Mouse (Mus musculus) embryonic fibroblast, embryonic 13.5 days (primary cell): ENCODE measurements around the gene Fndc11.

Source experiments
- CTCF ChIP-seq: IDR thresholded peaks from 2 replicates; pipeline ENCODE4 v1.5.1; 2011; ENCODE audit warnings: mild to moderate bottlenecking, control low read depth, low read length, moderate library complexity, borderline replicate concordance; ENCODE audit not compliant: insufficient read depth
- POLR2A ChIP-seq: IDR thresholded peaks from 2 replicates; pipeline ENCODE4 v1.6.1; 2011; ENCODE audit warnings: low read depth, mild to moderate bottlenecking, control low read depth, low read length, moderate library complexity

DNA sequence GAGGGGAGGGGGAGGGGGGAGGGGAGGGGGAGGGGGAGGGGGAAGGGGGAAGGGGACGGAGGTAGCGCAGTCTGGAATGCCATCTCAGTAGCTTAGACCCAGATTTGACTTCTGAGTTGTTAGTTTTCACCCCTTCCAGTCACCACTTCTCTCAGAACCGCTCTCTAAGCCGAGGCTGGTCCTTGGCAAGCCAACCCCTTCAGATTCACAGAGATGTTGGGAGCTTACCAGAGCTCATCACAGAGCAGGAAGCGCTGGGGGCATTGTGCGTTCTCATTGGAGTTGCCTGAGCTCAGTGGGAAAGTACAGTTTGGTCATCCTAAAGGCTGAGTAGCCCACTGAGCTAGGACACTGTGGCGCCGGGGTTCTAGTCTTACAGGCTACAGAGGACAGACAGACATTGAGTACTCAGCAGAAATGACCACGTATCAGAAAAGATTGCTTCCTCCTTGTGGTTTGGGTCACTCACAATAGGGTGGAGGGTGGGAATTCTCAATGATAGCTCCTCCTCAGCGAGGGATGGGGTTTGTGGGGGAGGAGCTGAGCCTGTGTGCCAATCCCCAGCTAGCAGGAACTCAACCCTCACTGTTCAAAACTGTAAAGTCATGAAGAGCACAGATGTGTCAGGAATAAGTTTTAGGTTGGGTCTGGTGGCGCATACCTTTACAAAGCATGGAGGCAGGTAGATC lies 24.0 kb downstream of the Fndc11 start:
- TF ChIP-seq CTCF, result no peak
- TF ChIP-seq POLR2A, result no peak
